12 mouse cellular contexts compared by ENCODE assay signal in the genomic region with DNA sequence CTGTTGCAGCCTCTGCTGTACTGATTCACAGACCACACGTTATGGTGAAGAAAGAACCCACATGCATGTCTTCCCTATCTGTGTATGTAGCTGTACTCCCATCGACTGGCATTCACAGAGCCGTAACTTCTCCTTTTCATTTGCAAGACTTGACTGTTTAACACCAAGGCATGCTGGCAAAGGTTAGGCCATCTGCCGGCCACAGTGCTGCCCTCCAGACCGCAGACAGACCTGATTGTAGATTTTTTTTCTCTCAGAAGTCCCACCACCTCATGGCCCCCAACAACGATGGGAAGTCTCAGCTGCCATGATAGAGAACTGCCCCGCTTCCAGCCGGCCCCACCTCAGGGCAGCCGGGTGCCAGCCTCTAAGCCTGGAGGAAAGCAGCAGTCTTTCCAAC. TPM values are rescaled to one million over a fixed set of nuclear protein-coding genes. Genes with fewer than 3 reads are reported as not detected.
A peak's percentile ranks its signal among the peaks of the same experiment; 100 is the strongest.
DNase-seq lines count a peak whose midpoint lies in the region; ATAC-seq and TF ChIP-seq lines count a peak whose summit lies in the region.
"Had no signal": no experiment of that assay in that cellular context is flagged by ENCODE, and none has a peak within 500 bp of the region (broad histone marks: within the 10 kb centered on the region; RNA-seq: fewer than 3 reads in every experiment).

No protein-coding gene starts in this region.

- 86% methylated on average over 9 of the region's 9 CpGs for WGBS in forebrain, embryonic 15.5 days
- WGBS in forebrain, postnatal 0 days: 88% methylated on average over 9 of the region's 9 CpGs
- WGBS in midbrain, postnatal 0 days: 91% methylated on average over 9 of the region's 9 CpGs
- WGBS in midbrain, embryonic 14.5 days: 94% methylated on average over 9 of the region's 9 CpGs

- peaks cover 57% of the 10 kb centered on the region for H3K36me3 ChIP-seq in forebrain, embryonic 15.5 days
- H3K36me3 ChIP-seq in forebrain, postnatal 0 days (ENCODE audit: insufficient read depth): peaks cover 52% of the 10 kb centered on the region
- H3K36me3 ChIP-seq in midbrain, postnatal 0 days (ENCODE audit: insufficient read depth, low read length): peaks cover 40% of the 10 kb centered on the region
- peaks cover 84% of the 10 kb centered on the region for H3K36me3 ChIP-seq in midbrain, embryonic 14.5 days (ENCODE audit: control insufficient read depth, insufficient read depth, low read length)
- H3K36me3 ChIP-seq in splenic B cell, adult 2 months (ENCODE audit: control insufficient read depth, insufficient read depth, low read length, poor library complexity, severe bottlenecking): peaks cover 9% of the 10 kb centered on the region

- no peak for DNase-seq in forebrain, postnatal 0 days
- no peak for DNase-seq in midbrain, postnatal 0 days (ENCODE audit: low spot score)
- no peak for DNase-seq in midbrain, embryonic 14.5 days
- peak; percentile 61 to 69 for DNase-seq in cerebellum, postnatal 25 days
- DNase-seq in splenic B cell, adult 2 months (ENCODE audit: low read depth, low spot score): peak; percentile 3
- no peak for DNase-seq in retina, postnatal 1 day
- DNase-seq: kidney, postnatal 10 days; layer of hippocampus, postnatal 36 days; spleen, adult 18-20 months; thymus, adult 18-20 months had no signal

- no peak overlapping the region for H3K4me3 ChIP-seq in forebrain, embryonic 15.5 days
- H3K4me3 ChIP-seq in forebrain, postnatal 0 days (ENCODE audit: low read depth, low read length): no peak overlapping the region
- no peak overlapping the region for H3K4me3 ChIP-seq in midbrain, postnatal 0 days (ENCODE audit: low read depth, low read length)
- no peak overlapping the region for H3K4me3 ChIP-seq in midbrain, embryonic 14.5 days (replicated peaks; ENCODE audit: low read depth, low read length)
- H3K4me3 ChIP-seq: heart, embryonic 12.5 days had no signal

- no peaks in the 10 kb centered on the region for H3K9me3 ChIP-seq in forebrain, embryonic 15.5 days
- no peaks in the 10 kb centered on the region for H3K9me3 ChIP-seq in forebrain, postnatal 0 days (ENCODE audit: low read length)
- no peaks in the 10 kb centered on the region for H3K9me3 ChIP-seq in midbrain, postnatal 0 days (ENCODE audit: low read length)
- no peaks in the 10 kb centered on the region for H3K9me3 ChIP-seq in midbrain, embryonic 14.5 days (ENCODE audit: control insufficient read depth, low read length)
- H3K9me3 ChIP-seq: heart, embryonic 12.5 days had no signal

- no peak for ATAC-seq in forebrain, embryonic 15.5 days (replicated peaks)
- ATAC-seq in forebrain, postnatal 0 days: no peak
- no peak for ATAC-seq in midbrain, postnatal 0 days (ENCODE audit: low FRiP score)
- ATAC-seq in midbrain, embryonic 14.5 days (ENCODE audit: low FRiP score, low TSS enrichment): no peak

- H3K4me1 ChIP-seq in forebrain, embryonic 15.5 days: peaks cover 24% of the 10 kb centered on the region
- no peaks in the 10 kb centered on the region; the same call in 1 of the 2 replicates for H3K4me1 ChIP-seq in forebrain, postnatal 0 days (ENCODE audit: insufficient read depth)
- H3K4me1 ChIP-seq in midbrain, postnatal 0 days (ENCODE audit: insufficient read depth, low read length): no peaks in the 10 kb centered on the region
- peaks cover 5% of the 10 kb centered on the region; the same call in 1 of the 2 replicates for H3K4me1 ChIP-seq in midbrain, embryonic 14.5 days (ENCODE audit: control insufficient read depth, insufficient read depth, low read length)

- H3K9ac ChIP-seq in forebrain, embryonic 15.5 days (replicated peaks): no peak overlapping the region
- H3K9ac ChIP-seq in forebrain, postnatal 0 days: no peak overlapping the region
- H3K9ac ChIP-seq in midbrain, postnatal 0 days (replicated peaks; ENCODE audit: low read length, poor library complexity, severe bottlenecking): no peak overlapping the region
- no peak overlapping the region for H3K9ac ChIP-seq in midbrain, embryonic 14.5 days (replicated peaks; ENCODE audit: low read length)
- H3K9ac ChIP-seq: heart, embryonic 12.5 days had no signal

- TF ChIP-seq CTCF in forebrain, postnatal 0 days (IDR thresholded peaks at IDR 0.05; ENCODE audit: low read depth): no peak
- no peak for TF ChIP-seq CTCF in midbrain, postnatal 0 days (IDR thresholded peaks at IDR 0.05)

- H3K4me2 ChIP-seq in forebrain, embryonic 15.5 days (replicated peaks): no peak overlapping the region
- no peak overlapping the region for H3K4me2 ChIP-seq in forebrain, postnatal 0 days (ENCODE audit: low read depth)
- H3K4me2 ChIP-seq in midbrain, postnatal 0 days (ENCODE audit: low read depth, low read length, poor library complexity, severe bottlenecking): no peak overlapping the region
- no peak overlapping the region for H3K4me2 ChIP-seq in midbrain, embryonic 14.5 days (ENCODE audit: low read length)
- H3K4me2 ChIP-seq: heart, embryonic 12.5 days had no signal

- H3K27me3 ChIP-seq in forebrain, embryonic 15.5 days: no peaks in the 10 kb centered on the region
- no peaks in the 10 kb centered on the region for H3K27me3 ChIP-seq in forebrain, postnatal 0 days (ENCODE audit: insufficient read depth, low read length)
- H3K27me3 ChIP-seq in midbrain, postnatal 0 days (ENCODE audit: insufficient read depth, low read length): no peaks in the 10 kb centered on the region
- no peaks in the 10 kb centered on the region for H3K27me3 ChIP-seq in midbrain, embryonic 14.5 days (ENCODE audit: control insufficient read depth, insufficient read depth, low read length)
- H3K27me3 ChIP-seq in splenic B cell, adult 2 months (ENCODE audit: control insufficient read depth, insufficient read depth, low read length, poor library complexity, severe bottlenecking): no peaks in the 10 kb centered on the region
- H3K27me3 ChIP-seq: heart, embryonic 12.5 days had no signal

- H3K27ac ChIP-seq in forebrain, embryonic 15.5 days (replicated peaks): 0 out of 2 replicates have a peak overlapping the region, but pooled peaks have one; percentile 78
- H3K27ac ChIP-seq in forebrain, postnatal 0 days (ENCODE audit: low read depth, low read length): no peak overlapping the region
- 0 out of 2 replicates have a peak overlapping the region, but pooled peaks have one; percentile 2 for H3K27ac ChIP-seq in midbrain, postnatal 0 days (ENCODE audit: low read depth, low read length)
- H3K27ac ChIP-seq in midbrain, embryonic 14.5 days (replicated peaks; ENCODE audit: low read depth, low read length): no peak overlapping the region

RNA-seq across cellular contexts. Expression of a gene that starts 30.5 kb away (rescaled TPM):
- polyA plus RNA-seq in forebrain, embryonic 15.5 days (2015; fragmentation: Nextera tagmentation; extraction: Ambion mirVana): 20.5 and 21.2 TPM in 2 replicates
- 13.8 and 15.8 TPM in 2 replicates for total RNA-seq in forebrain, postnatal 0 days (2014; rRNA removed)
- 4.7 and 6.9 TPM in 2 replicates for polyA plus RNA-seq in forebrain, postnatal 0 days (2015; fragmentation: Nextera tagmentation; extraction: Ambion mirVana)
- 6.0 and 13.3 TPM in 2 replicates for total RNA-seq in midbrain, postnatal 0 days (2014; rRNA removed)
- polyA plus RNA-seq in midbrain, postnatal 0 days (2015; fragmentation: Nextera tagmentation; extraction: Ambion mirVana): 6.0 and 7.9 TPM in 2 replicates
- 13.9 and 14.4 TPM in 2 replicates for polyA plus RNA-seq in midbrain, embryonic 14.5 days (2014; fragmentation: Nextera tagmentation; extraction: Ambion mirVana)

RNA-seq across cellular contexts. Expression of a gene that starts 30.6 kb away (rescaled TPM):
- 512 and 520 TPM in 2 replicates for polyA plus RNA-seq in forebrain, embryonic 15.5 days (2015; fragmentation: Nextera tagmentation; extraction: Ambion mirVana)
- total RNA-seq in forebrain, postnatal 0 days (2014; rRNA removed): 462 and 530 TPM in 2 replicates
- polyA plus RNA-seq in forebrain, postnatal 0 days (2015; fragmentation: Nextera tagmentation; extraction: Ambion mirVana): 274 and 306 TPM in 2 replicates
- total RNA-seq in midbrain, postnatal 0 days (2014; rRNA removed): 408 and 459 TPM in 2 replicates
- polyA plus RNA-seq in midbrain, postnatal 0 days (2015; fragmentation: Nextera tagmentation; extraction: Ambion mirVana): 260 and 301 TPM in 2 replicates
- 470 and 537 TPM in 2 replicates for polyA plus RNA-seq in midbrain, embryonic 14.5 days (2014; fragmentation: Nextera tagmentation; extraction: Ambion mirVana)

RNA-seq across cellular contexts. Expression of a gene that starts 40.3 kb away (rescaled TPM):
- polyA plus RNA-seq in forebrain, embryonic 15.5 days (2015; fragmentation: Nextera tagmentation; extraction: Ambion mirVana): 9.9 and 11.0 TPM in 2 replicates
- total RNA-seq in forebrain, postnatal 0 days (2014; rRNA removed): 9.5 and 10.5 TPM in 2 replicates
- 10.0 and 11.3 TPM in 2 replicates for polyA plus RNA-seq in forebrain, postnatal 0 days (2015; fragmentation: Nextera tagmentation; extraction: Ambion mirVana)
- total RNA-seq in midbrain, postnatal 0 days (2014; rRNA removed): 6.6 and 9.8 TPM in 2 replicates
- 9.7 and 10.5 TPM in 2 replicates for polyA plus RNA-seq in midbrain, postnatal 0 days (2015; fragmentation: Nextera tagmentation; extraction: Ambion mirVana)
- polyA plus RNA-seq in midbrain, embryonic 14.5 days (2014; fragmentation: Nextera tagmentation; extraction: Ambion mirVana): 9.4 and 9.5 TPM in 2 replicates

Comparison
In these comparisons a context has a peak if more than half of its experiments do, and no peak if none do; other contexts are left out.
1. H3K27ac ChIP-seq: peak in forebrain, embryonic 15.5 days (single experiment) and midbrain, postnatal 0 days (single experiment); none in forebrain, postnatal 0 days (single experiment) and midbrain, embryonic 14.5 days (single experiment).
2. DNase-seq: peak in cerebellum, postnatal 25 days (2 of 2) and splenic B cell, adult 2 months (single experiment); none in forebrain, postnatal 0 days (single experiment), midbrain, postnatal 0 days (single experiment), midbrain, embryonic 14.5 days (single experiment) and retina, postnatal 1 day (single experiment).